Mouse (Mus musculus): ENCODE results near the gene Agap1. TPM values are rescaled to one million over a fixed set of nuclear protein-coding genes. Genes with fewer than 3 reads are reported as not detected.

The Agap1 gene
- total and polyA plus RNA-seq, 2 experiments from 2014 or later = 40.1 to 108 TPM

- TF ChIP-seq CTCF (IDR thresholded peaks at IDR 0.05; ENCODE audit: low read depth) = no peak
- Histone ChIP-seq H3K9ac (no peak overlapping the region), H3K9me3 (ENCODE audit: low read length) (no peaks in the 10 kb centered on the region), H3K36me3 (ENCODE audit: insufficient read depth) (no peaks in the 10 kb centered on the region), H3K4me3 (ENCODE audit: low read depth, low read length) (no peak overlapping the region), H3K27me3 (ENCODE audit: insufficient read depth, low read length) (no peaks in the 10 kb centered on the region), H3K4me1 (ENCODE audit: insufficient read depth) (no peaks in the 10 kb centered on the region), H3K27ac (ENCODE audit: low read depth, low read length) (no peak overlapping the region), H3K4me2 (ENCODE audit: low read depth) (no peak overlapping the region)
- ATAC-seq (peak; percentile 40), DNase-seq (no peak)
- 41% methylated on average over 14 of the region's 14 CpGs for WGBS
Observed at GRCm38 (mm10) chr1:89816487-89817206, 362.0 kb downstream of the Agap1 start.

GRCm38 (mm10) chr1:89821822-89822221 is 367.2 kb downstream of the Agap1 start:
- Histone ChIP-seq H3K4me2 (ENCODE audit: low read depth) (no peak overlapping the region), H3K4me1 (ENCODE audit: insufficient read depth) (no peaks in the 10 kb centered on the region), H3K36me3 (ENCODE audit: insufficient read depth) (no peaks in the 10 kb centered on the region), H3K27ac (ENCODE audit: low read depth, low read length) (no peak overlapping the region), H3K4me3 (ENCODE audit: low read depth, low read length) (no peak overlapping the region), H3K9me3 (ENCODE audit: low read length) (no peaks in the 10 kb centered on the region), H3K27me3 (ENCODE audit: insufficient read depth, low read length) (no peaks in the 10 kb centered on the region), H3K9ac (no peak overlapping the region)
- DNase-seq = no peak
- 89% methylated on average over 4 of the region's 4 CpGs for WGBS
- ATAC-seq = no peak
- TF ChIP-seq CTCF (IDR thresholded peaks at IDR 0.05; ENCODE audit: low read depth) = no peak

- 89% methylated on average over 3 of the region's 3 CpGs for WGBS
- no peaks in the 10 kb centered on the region for H3K9me3 ChIP-seq (ENCODE audit: low read length)
- ATAC-seq = no peak
- no peak overlapping the region for H3K4me2 ChIP-seq (ENCODE audit: low read depth)
- H3K27ac ChIP-seq (ENCODE audit: low read depth, low read length) = no peak overlapping the region
- DNase-seq = no peak
- TF ChIP-seq CTCF (IDR thresholded peaks at IDR 0.05; ENCODE audit: low read depth) = no peak
- no peak overlapping the region for H3K4me3 ChIP-seq (ENCODE audit: low read depth, low read length)
- no peaks in the 10 kb centered on the region for H3K36me3 ChIP-seq (ENCODE audit: insufficient read depth)
- no peaks in the 10 kb centered on the region for H3K27me3 ChIP-seq (ENCODE audit: insufficient read depth, low read length)
- H3K9ac ChIP-seq = no peak overlapping the region
- H3K4me1 ChIP-seq (ENCODE audit: insufficient read depth) = no peaks in the 10 kb centered on the region
Observed at GRCm38 (mm10) chr1:89822431-89822830, 367.8 kb downstream of the Agap1 start.

- 87% methylated on average over 7 of the region's 7 CpGs for WGBS
- no peak for ATAC-seq
- TF ChIP-seq CTCF (IDR thresholded peaks at IDR 0.05; ENCODE audit: low read depth) = no peak
Observed at GRCm38 (mm10) chr1:89823036-89823435, 368.4 kb downstream of the Agap1 start.

GRCm38 (mm10) chr1:89827051-89827450 is 372.4 kb downstream of the Agap1 start:
- Histone ChIP-seq H3K9me3 (ENCODE audit: low read length) (no peaks in the 10 kb centered on the region), H3K36me3 (ENCODE audit: insufficient read depth) (0 out of 2 replicates have a peak, but pooled peaks cover under 1% of the 10 kb centered on the region), H3K27me3 (ENCODE audit: insufficient read depth, low read length) (no peaks in the 10 kb centered on the region), H3K9ac (no peak overlapping the region), H3K4me2 (ENCODE audit: low read depth) (no peak overlapping the region), H3K4me1 (ENCODE audit: insufficient read depth) (no peaks in the 10 kb centered on the region), H3K27ac (ENCODE audit: low read depth, low read length) (no peak overlapping the region), H3K4me3 (ENCODE audit: low read depth, low read length) (no peak overlapping the region)
- TF ChIP-seq CTCF (IDR thresholded peaks at IDR 0.05; ENCODE audit: low read depth) = no peak
- ATAC-seq (no peak), DNase-seq (no peak)
- 67% methylated on average over 3 of the region's 3 CpGs for WGBS

More at GRCm38 (mm10) chr1:89823036-89823435, 368.4 kb downstream of the Agap1 start:
- no peaks in the 10 kb centered on the region for H3K9me3 ChIP-seq (ENCODE audit: low read length)
- no peak overlapping the region for H3K9ac ChIP-seq
- no peak overlapping the region for H3K27ac ChIP-seq (ENCODE audit: low read depth, low read length)
- no peak overlapping the region for H3K4me3 ChIP-seq (ENCODE audit: low read depth, low read length)
- no peaks in the 10 kb centered on the region for H3K4me1 ChIP-seq (ENCODE audit: insufficient read depth)
- no peaks in the 10 kb centered on the region for H3K36me3 ChIP-seq (ENCODE audit: insufficient read depth)
- H3K4me2 ChIP-seq (ENCODE audit: low read depth) = no peak overlapping the region
- DNase-seq = no peak
- no peaks in the 10 kb centered on the region for H3K27me3 ChIP-seq (ENCODE audit: insufficient read depth, low read length)

- Histone ChIP-seq H3K27me3 (ENCODE audit: insufficient read depth, low read length) (no peaks in the 10 kb centered on the region), H3K36me3 (ENCODE audit: insufficient read depth) (peaks cover 27% of the 10 kb centered on the region), H3K4me3 (ENCODE audit: low read depth, low read length) (no peak overlapping the region), H3K4me1 (ENCODE audit: insufficient read depth) (no peaks in the 10 kb centered on the region), H3K27ac (ENCODE audit: low read depth, low read length) (no peak overlapping the region), H3K9me3 (ENCODE audit: low read length) (no peaks in the 10 kb centered on the region), H3K4me2 (ENCODE audit: low read depth) (no peak overlapping the region), H3K9ac (no peak overlapping the region)
- no peak for DNase-seq
- WGBS = 96% methylated on average over 1 of the region's 1 CpGs
- TF ChIP-seq CTCF (IDR thresholded peaks at IDR 0.05; ENCODE audit: low read depth) = no peak
- ATAC-seq = no peak
Observed at GRCm38 (mm10) chr1:89831095-89831494, 376.5 kb downstream of the Agap1 start.

- WGBS = 79% methylated on average over 9 of the region's 9 CpGs
- peak; percentile 55 for TF ChIP-seq CTCF (IDR thresholded peaks at IDR 0.05; ENCODE audit: low read depth)
- no peak overlapping the region for H3K27ac ChIP-seq (ENCODE audit: low read depth, low read length)
- H3K4me3 ChIP-seq (ENCODE audit: low read depth, low read length) = no peak overlapping the region
- no peak overlapping the region for H3K9ac ChIP-seq
- H3K9me3 ChIP-seq (ENCODE audit: low read length) = no peaks in the 10 kb centered on the region
- peaks cover 30% of the 10 kb centered on the region; the same call in 1 of the 2 replicates for H3K36me3 ChIP-seq (ENCODE audit: insufficient read depth)
- ATAC-seq = no peak
- peaks cover 14% of the 10 kb centered on the region; the same call in 1 of the 2 replicates for H3K4me1 ChIP-seq (ENCODE audit: insufficient read depth)
- H3K4me2 ChIP-seq (ENCODE audit: low read depth) = no peak overlapping the region
- H3K27me3 ChIP-seq (ENCODE audit: insufficient read depth, low read length) = no peaks in the 10 kb centered on the region
- DNase-seq = no peak
Observed at GRCm38 (mm10) chr1:89844064-89844463, 389.5 kb downstream of the Agap1 start.

All from forebrain, postnatal 0 days (tissue).